Mouse (Mus musculus): ENCODE results near the gene Qars. TPM values are rescaled to one million over a fixed set of nuclear protein-coding genes. Genes with fewer than 3 reads are reported as not detected.

The Qars gene
- total and polyA plus RNA-seq, 3 experiments = 201 to 349 (median 248) TPM

DNA sequence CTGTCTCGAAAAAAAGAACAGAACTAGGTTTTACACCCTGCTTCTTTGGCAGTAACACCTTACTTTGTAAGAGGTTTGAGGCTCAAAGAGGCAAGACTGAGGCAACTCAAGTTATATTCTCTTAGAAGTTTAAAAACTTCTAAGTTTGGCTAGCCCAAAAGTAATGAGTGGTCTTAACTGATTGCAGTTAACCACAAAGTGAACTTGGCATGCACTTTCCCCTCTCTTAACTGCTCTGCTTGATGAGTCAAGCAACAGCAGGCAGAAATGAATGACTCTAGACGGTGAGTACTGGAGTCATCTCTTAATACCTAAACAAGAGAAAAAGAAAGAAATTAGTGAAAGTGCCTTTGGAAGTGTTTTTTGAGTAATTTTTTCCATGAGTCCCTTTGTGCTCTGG lies 14.1 kb downstream of the Qars start:
- H3K9me3 ChIP-seq (replicated peaks) = no peaks in the 10 kb centered on the region
- H3K4me3 ChIP-seq (ENCODE audit: low read depth, low read length) = no peak overlapping the region
- DNase-seq (ENCODE audit: low spot score) = no peak
- no peak for ATAC-seq (ENCODE audit: extremely low read depth, insufficient number of reproducible peaks, low FRiP score, poor library complexity, severe bottlenecking)
- no peaks in the 10 kb centered on the region for H3K27me3 ChIP-seq (ENCODE audit: insufficient read depth, low read length)
- no peak for TF ChIP-seq GATA1 (IDR thresholded peaks at IDR 0.05; ENCODE audit: borderline replicate concordance, low read length)
- no peak for TF ChIP-seq POLR2AphosphoS5 (IDR thresholded peaks at IDR 0.05; ENCODE audit: insufficient replicate concordance, low read depth, low read length)
- TF ChIP-seq TAL1 (conservative IDR thresholded peaks at IDR 0.05; ENCODE audit: low read depth, low read length) = no peak
- TF ChIP-seq GATA2 (IDR thresholded peaks at IDR 0.05; ENCODE audit: borderline replicate concordance, low read depth, low read length) = no peak
- TF ChIP-seq CTCF (IDR thresholded peaks at IDR 0.05; ENCODE audit: low read depth, low read length) = no peak
- H3K4me1 ChIP-seq (ENCODE audit: insufficient read depth, low read depth, low read length) = peaks cover 33% of the 10 kb centered on the region
- peaks cover 55% of the 10 kb centered on the region for H3K36me3 ChIP-seq (replicated peaks)

DNA sequence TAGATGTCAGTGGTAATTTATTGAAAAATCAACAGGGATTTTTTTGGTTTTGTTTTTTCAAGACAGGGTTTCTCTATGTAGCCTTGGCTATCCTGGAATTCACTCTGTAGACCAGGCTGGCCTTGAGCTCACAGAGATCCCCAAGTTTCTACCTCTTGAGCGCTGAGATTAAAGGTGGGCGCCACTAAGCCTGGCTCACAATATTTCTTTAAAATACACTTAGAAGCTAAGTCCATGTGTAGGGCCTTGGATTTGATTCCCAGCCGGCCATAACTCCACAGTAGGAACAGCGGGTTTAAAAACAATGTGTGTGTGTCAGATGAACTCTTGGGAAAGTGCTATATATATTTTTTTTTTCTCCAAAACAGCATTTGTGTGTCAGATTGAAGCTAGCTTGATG lies 15.8 kb downstream of the Qars start:
- DNase-seq (ENCODE audit: low spot score) = no peak
- no peaks in the 10 kb centered on the region for H3K9me3 ChIP-seq (replicated peaks)
- H3K27me3 ChIP-seq (ENCODE audit: insufficient read depth, low read length) = no peaks in the 10 kb centered on the region
- no peak for ATAC-seq (ENCODE audit: extremely low read depth, insufficient number of reproducible peaks, low FRiP score, poor library complexity, severe bottlenecking)
- TF ChIP-seq GATA2 (IDR thresholded peaks at IDR 0.05; ENCODE audit: borderline replicate concordance, low read depth, low read length) = no peak
- no peak for TF ChIP-seq TAL1 (conservative IDR thresholded peaks at IDR 0.05; ENCODE audit: low read depth, low read length)
- no peak for TF ChIP-seq CTCF (IDR thresholded peaks at IDR 0.05; ENCODE audit: low read depth, low read length)
- TF ChIP-seq POLR2AphosphoS5 (IDR thresholded peaks at IDR 0.05; ENCODE audit: insufficient replicate concordance, low read depth, low read length) = no peak
- no peak for TF ChIP-seq GATA1 (IDR thresholded peaks at IDR 0.05; ENCODE audit: borderline replicate concordance, low read length)
- peaks cover 71% of the 10 kb centered on the region for H3K36me3 ChIP-seq (replicated peaks)
- peaks cover 31% of the 10 kb centered on the region for H3K4me1 ChIP-seq (ENCODE audit: insufficient read depth, low read depth, low read length)
- no peak overlapping the region for H3K4me3 ChIP-seq (ENCODE audit: low read depth, low read length)

DNA sequence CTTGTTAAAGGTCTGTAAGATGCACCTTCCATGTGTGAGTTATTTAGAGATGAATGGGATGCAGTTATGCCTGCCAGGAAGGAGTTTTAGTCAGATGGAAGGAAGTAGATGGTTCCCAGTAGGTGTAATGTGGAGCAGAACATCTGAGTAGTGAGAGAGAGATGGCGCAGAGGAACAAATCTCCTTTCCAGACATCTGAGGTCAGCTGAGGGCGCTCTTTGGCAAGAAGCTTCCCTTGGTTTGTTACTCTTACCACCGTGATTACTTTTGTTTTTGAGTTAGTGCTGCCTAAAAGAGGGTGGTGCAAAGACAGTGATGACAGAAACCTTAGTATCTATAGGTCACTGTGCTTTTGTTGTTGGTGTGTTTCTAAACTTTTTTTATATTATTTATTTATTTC lies 17.9 kb downstream of the Qars start:
- ATAC-seq (ENCODE audit: extremely low read depth, insufficient number of reproducible peaks, low FRiP score, poor library complexity, severe bottlenecking) (no peak), DNase-seq (ENCODE audit: low spot score) (no peak)
- TF ChIP-seq GATA2 (IDR thresholded peaks at IDR 0.05; ENCODE audit: borderline replicate concordance, low read depth, low read length) (no peak), CTCF (IDR thresholded peaks at IDR 0.05; ENCODE audit: low read depth, low read length) (no peak), POLR2AphosphoS5 (IDR thresholded peaks at IDR 0.05; ENCODE audit: insufficient replicate concordance, low read depth, low read length) (no peak), TAL1 (conservative IDR thresholded peaks at IDR 0.05; ENCODE audit: low read depth, low read length) (no peak), GATA1 (IDR thresholded peaks at IDR 0.05; ENCODE audit: borderline replicate concordance, low read length) (no peak)
- no peaks in the 10 kb centered on the region for H3K27me3 ChIP-seq (ENCODE audit: insufficient read depth, low read length)
- peaks cover 14% of the 10 kb centered on the region for H3K4me1 ChIP-seq (ENCODE audit: insufficient read depth, low read depth, low read length)
- H3K9me3 ChIP-seq (replicated peaks) = no peaks in the 10 kb centered on the region
- no peak overlapping the region for H3K4me3 ChIP-seq (ENCODE audit: low read depth, low read length)
- peaks cover 75% of the 10 kb centered on the region for H3K36me3 ChIP-seq (replicated peaks)

DNA sequence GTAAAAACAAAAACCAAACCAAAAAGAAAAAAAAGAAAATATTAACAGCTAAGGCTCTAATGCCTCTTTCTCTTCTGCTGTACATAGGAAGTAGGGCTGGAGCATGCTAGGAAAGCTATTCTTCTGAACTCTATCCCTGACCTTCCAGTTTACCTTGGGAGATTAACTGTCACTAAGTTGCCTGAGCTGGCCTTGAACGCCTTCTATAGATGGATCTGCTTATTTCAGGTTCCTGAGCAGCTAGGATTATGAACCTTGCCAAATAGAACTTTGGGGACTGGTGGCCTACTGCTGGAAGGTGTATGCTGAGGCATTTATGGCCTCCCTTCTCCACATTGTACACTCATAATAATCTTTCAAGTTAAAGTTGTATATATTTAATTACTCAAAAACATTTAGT lies 23.4 kb downstream of the Qars start:
- no peak overlapping the region for H3K4me3 ChIP-seq (ENCODE audit: low read depth, low read length)
- H3K9me3 ChIP-seq (replicated peaks) = no peaks in the 10 kb centered on the region
- DNase-seq (ENCODE audit: low spot score) = no peak
- no peak for ATAC-seq (ENCODE audit: extremely low read depth, insufficient number of reproducible peaks, low FRiP score, poor library complexity, severe bottlenecking)
- no peaks in the 10 kb centered on the region for H3K27me3 ChIP-seq (ENCODE audit: insufficient read depth, low read length)
- peaks cover 95% of the 10 kb centered on the region for H3K36me3 ChIP-seq (replicated peaks)
- H3K4me1 ChIP-seq (ENCODE audit: insufficient read depth, low read depth, low read length) = peaks cover under 1% of the 10 kb centered on the region; the same call in 1 of the 2 replicates
- TF ChIP-seq TAL1 (conservative IDR thresholded peaks at IDR 0.05; ENCODE audit: low read depth, low read length) (no peak), GATA2 (IDR thresholded peaks at IDR 0.05; ENCODE audit: borderline replicate concordance, low read depth, low read length) (no peak), CTCF (IDR thresholded peaks at IDR 0.05; ENCODE audit: low read depth, low read length) (no peak), GATA1 (IDR thresholded peaks at IDR 0.05; ENCODE audit: borderline replicate concordance, low read length) (no peak), POLR2AphosphoS5 (IDR thresholded peaks at IDR 0.05; ENCODE audit: insufficient replicate concordance, low read depth, low read length) (no peak)

DNA sequence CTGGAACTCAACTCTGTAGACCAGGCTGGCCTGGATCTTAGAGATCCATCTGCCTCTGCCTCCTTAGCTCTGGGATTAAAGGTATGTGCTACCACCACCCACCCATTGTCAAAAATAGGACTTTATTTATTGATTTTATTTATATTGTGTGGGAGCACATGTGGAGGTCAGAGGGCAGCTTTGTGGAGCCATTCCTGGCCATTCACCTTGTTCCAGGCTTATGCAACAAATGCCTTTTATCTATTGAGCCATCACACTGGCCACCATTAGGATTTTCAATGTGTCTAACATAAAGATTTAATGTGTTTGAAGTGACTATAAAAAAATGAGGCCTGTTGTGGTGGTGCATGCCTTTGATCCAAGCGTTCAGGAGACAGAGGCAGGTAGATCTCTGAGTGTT lies 24.0 kb downstream of the Qars start:
- Histone ChIP-seq H3K27me3 (ENCODE audit: insufficient read depth, low read length) (no peaks in the 10 kb centered on the region), H3K36me3 (replicated peaks) (peaks cover 96% of the 10 kb centered on the region), H3K4me3 (ENCODE audit: low read depth, low read length) (no peak overlapping the region), H3K9me3 (replicated peaks) (no peaks in the 10 kb centered on the region), H3K4me1 (ENCODE audit: insufficient read depth, low read depth, low read length) (peaks cover 4% of the 10 kb centered on the region; the same call in 1 of the 2 replicates)
- DNase-seq (ENCODE audit: low spot score) (no peak), ATAC-seq (ENCODE audit: extremely low read depth, insufficient number of reproducible peaks, low FRiP score, poor library complexity, severe bottlenecking) (no peak)
- TF ChIP-seq CTCF (IDR thresholded peaks at IDR 0.05; ENCODE audit: low read depth, low read length) = no peak
- TF ChIP-seq POLR2AphosphoS5 (IDR thresholded peaks at IDR 0.05; ENCODE audit: insufficient replicate concordance, low read depth, low read length) = no peak
- no peak for TF ChIP-seq GATA2 (IDR thresholded peaks at IDR 0.05; ENCODE audit: borderline replicate concordance, low read depth, low read length)
- TF ChIP-seq TAL1 (conservative IDR thresholded peaks at IDR 0.05; ENCODE audit: low read depth, low read length) = no peak
- TF ChIP-seq GATA1 (IDR thresholded peaks at IDR 0.05; ENCODE audit: borderline replicate concordance, low read length) = no peak

DNA sequence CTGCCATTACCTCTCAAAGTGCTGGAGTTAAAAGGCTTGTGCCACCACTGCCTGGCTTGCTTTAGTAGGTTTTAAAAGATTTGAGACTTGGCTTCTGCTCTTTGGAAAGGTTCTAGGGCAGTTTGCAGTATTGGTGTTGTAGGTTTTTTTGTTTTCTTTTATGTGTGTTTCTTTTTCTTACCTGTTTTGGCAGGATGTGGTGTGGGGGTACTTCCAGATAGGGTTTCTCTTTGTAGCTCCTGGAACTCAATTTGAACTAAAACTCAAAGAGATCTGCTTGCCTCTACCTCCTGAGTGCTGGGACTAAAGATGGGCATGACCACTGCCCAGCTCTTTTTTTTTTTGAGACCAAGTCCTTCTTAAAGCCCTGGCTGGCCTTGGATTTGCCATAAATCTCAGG lies 33.3 kb downstream of the Qars start:
- peaks cover 8% of the 10 kb centered on the region; the same call in 1 of the 2 replicates for H3K4me1 ChIP-seq (ENCODE audit: insufficient read depth, low read depth, low read length)
- no peak for DNase-seq (ENCODE audit: low spot score)
- H3K27me3 ChIP-seq (ENCODE audit: insufficient read depth, low read length) = no peaks in the 10 kb centered on the region
- no peak for ATAC-seq (ENCODE audit: extremely low read depth, insufficient number of reproducible peaks, low FRiP score, poor library complexity, severe bottlenecking)
- H3K36me3 ChIP-seq (replicated peaks) = peaks cover 91% of the 10 kb centered on the region
- no peaks in the 10 kb centered on the region for H3K9me3 ChIP-seq (replicated peaks)
- TF ChIP-seq GATA1 (IDR thresholded peaks at IDR 0.05; ENCODE audit: borderline replicate concordance, low read length) = no peak
- TF ChIP-seq GATA2 (IDR thresholded peaks at IDR 0.05; ENCODE audit: borderline replicate concordance, low read depth, low read length) = no peak
- no peak for TF ChIP-seq TAL1 (conservative IDR thresholded peaks at IDR 0.05; ENCODE audit: low read depth, low read length)
- TF ChIP-seq POLR2AphosphoS5 (IDR thresholded peaks at IDR 0.05; ENCODE audit: insufficient replicate concordance, low read depth, low read length) = no peak
- TF ChIP-seq CTCF (IDR thresholded peaks at IDR 0.05; ENCODE audit: low read depth, low read length) = no peak
- H3K4me3 ChIP-seq (ENCODE audit: low read depth, low read length) = no peak overlapping the region

All from G1E (cell line).